Comparison of ENCODE assay signal across 8 mouse cellular contexts in genomic region chr17:62883476-62884128, GRCm38 (mm10). TPM values are rescaled to one million over a fixed set of nuclear protein-coding genes. Genes with fewer than 3 reads are reported as not detected.
DNase-seq lines count a peak whose midpoint lies in the region; ATAC-seq and TF ChIP-seq lines count a peak whose summit lies in the region.

No protein-coding gene starts in this region.

- no peak for TF ChIP-seq POLR2A in ES-Bruce4 (IDR thresholded peaks at IDR 0.05; ENCODE audit: insufficient read depth, low read length)
- TF ChIP-seq POLR2A in embryonic fibroblast, embryonic 13.5 days (IDR thresholded peaks at IDR 0.05; ENCODE audit: low read depth, low read length): no peak

- H3K4me3 ChIP-seq in ES-Bruce4 (ENCODE audit: low read depth, low read length): peak overlapping the region; percentile 74
- H3K4me3 ChIP-seq in embryonic fibroblast, embryonic 13.5 days (ENCODE audit: insufficient read depth, low read length): peak overlapping the region; percentile 43
- H3K4me3 ChIP-seq in hindbrain, embryonic 10.5 days: peak overlapping the region; percentile 85
- H3K4me3 ChIP-seq in midbrain, embryonic 11.5 days (ENCODE audit: low read depth, low read length): peak overlapping the region; percentile 88
- peak overlapping the region; percentile 73 for H3K4me3 ChIP-seq in stomach, embryonic 15.5 days (replicated peaks)

- no peaks in the 10 kb centered on the region for H3K4me1 ChIP-seq in ES-Bruce4 (ENCODE audit: control insufficient read depth, insufficient read depth, low read length)
- H3K4me1 ChIP-seq in embryonic fibroblast, embryonic 13.5 days (ENCODE audit: control insufficient read depth, insufficient read depth, low read length): no peaks in the 10 kb centered on the region
- peaks cover 13% of the 10 kb centered on the region for H3K4me1 ChIP-seq in hindbrain, embryonic 10.5 days (replicated peaks)
- H3K4me1 ChIP-seq in midbrain, embryonic 11.5 days (ENCODE audit: control insufficient read depth, insufficient read depth, low read length): peaks cover 12% of the 10 kb centered on the region; the same call in 1 of the 2 replicates
- no peaks in the 10 kb centered on the region for H3K4me1 ChIP-seq in stomach, embryonic 15.5 days

- H3K9me3 ChIP-seq in ES-Bruce4 (replicated peaks; ENCODE audit: control insufficient read depth, insufficient read depth, low read length, poor library complexity, severe bottlenecking): no peaks in the 10 kb centered on the region
- H3K9me3 ChIP-seq in hindbrain, embryonic 10.5 days: no peaks in the 10 kb centered on the region
- H3K9me3 ChIP-seq in midbrain, embryonic 11.5 days (ENCODE audit: control insufficient read depth, low read length): no peaks in the 10 kb centered on the region
- no peaks in the 10 kb centered on the region for H3K9me3 ChIP-seq in stomach, embryonic 15.5 days

- WGBS in hindbrain, embryonic 10.5 days: under 1% methylated on average over 34 of the region's 34 CpGs
- WGBS in midbrain, embryonic 11.5 days: 0% methylated on average over 34 of the region's 34 CpGs
- under 1% methylated on average over 34 of the region's 34 CpGs for WGBS in stomach, embryonic 15.5 days

- no peak for TF ChIP-seq CTCF in ES-Bruce4 (IDR thresholded peaks at IDR 0.05; ENCODE audit: low read depth, low read length)
- TF ChIP-seq CTCF in embryonic fibroblast, embryonic 13.5 days (IDR thresholded peaks at IDR 0.05; ENCODE audit: borderline replicate concordance, insufficient read depth, low read length): no peak

- TF ChIP-seq EP300 in ES-Bruce4 (IDR thresholded peaks at IDR 0.05; ENCODE audit: insufficient read depth, low read depth, low read length): no peak

- H3K4me2 ChIP-seq in midbrain, embryonic 11.5 days: peak overlapping the region; percentile 96
- peak overlapping the region; percentile 78 for H3K4me2 ChIP-seq in stomach, embryonic 15.5 days

- peaks cover 26% of the 10 kb centered on the region for H3K27me3 ChIP-seq in ES-Bruce4 (ENCODE audit: control insufficient read depth, insufficient read depth, low read length, poor library complexity, severe bottlenecking)
- no peaks in the 10 kb centered on the region for H3K27me3 ChIP-seq in hindbrain, embryonic 10.5 days (ENCODE audit: insufficient read depth, poor library complexity, severe bottlenecking)
- no peaks in the 10 kb centered on the region for H3K27me3 ChIP-seq in midbrain, embryonic 11.5 days (ENCODE audit: control insufficient read depth, insufficient read depth, low read length)
- H3K27me3 ChIP-seq in stomach, embryonic 15.5 days (replicated peaks): no peaks in the 10 kb centered on the region

- 0 out of 2 replicates have a peak overlapping the region, but pooled peaks have one; percentile 30 for H3K9ac ChIP-seq in ES-Bruce4 (ENCODE audit: low read depth, poor library complexity, severe bottlenecking)
- H3K9ac ChIP-seq in midbrain, embryonic 11.5 days (ENCODE audit: low read length): peak overlapping the region; percentile 62
- H3K9ac ChIP-seq in stomach, embryonic 15.5 days: peak overlapping the region; percentile 33; the same call in 1 of the 2 replicates

- no peaks in the 10 kb centered on the region for H3K36me3 ChIP-seq in ES-Bruce4 (ENCODE audit: control insufficient read depth, insufficient read depth, low read length, poor library complexity, severe bottlenecking)
- no peaks in the 10 kb centered on the region for H3K36me3 ChIP-seq in hindbrain, embryonic 10.5 days
- no peaks in the 10 kb centered on the region for H3K36me3 ChIP-seq in midbrain, embryonic 11.5 days (ENCODE audit: control insufficient read depth, insufficient read depth, low read length)
- H3K36me3 ChIP-seq in stomach, embryonic 15.5 days: no peaks in the 10 kb centered on the region

- no peak overlapping the region for H3K27ac ChIP-seq in ES-Bruce4 (ENCODE audit: insufficient read depth, low read length)
- peak overlapping the region; percentile 63 for H3K27ac ChIP-seq in embryonic fibroblast, embryonic 13.5 days (ENCODE audit: insufficient read depth, low read length)
- peak overlapping the region; percentile 98 for H3K27ac ChIP-seq in hindbrain, embryonic 10.5 days
- peak overlapping the region; percentile 44 for H3K27ac ChIP-seq in midbrain, embryonic 11.5 days (ENCODE audit: low read depth, low read length)
- H3K27ac ChIP-seq in stomach, embryonic 15.5 days: peak overlapping the region; percentile 48

- peak; percentile 75 for DNase-seq in adrenal gland, postnatal 10 days
- peak; percentile 56 for DNase-seq in hindbrain, embryonic 10.5 days (ENCODE audit: low spot score)
- peak; percentile 5 to 37 for DNase-seq in layer of hippocampus, postnatal 36 days
- DNase-seq in midbrain, embryonic 11.5 days (ENCODE audit: low spot score, missing footprints): peak; percentile 97

- ATAC-seq in midbrain, embryonic 11.5 days (ENCODE audit: low FRiP score): peak; percentile 8
- no peak for ATAC-seq in stomach, embryonic 15.5 days (ENCODE audit: insufficient read depth, low FRiP score, low read depth)
- ATAC-seq in monocyte, adult 5-6 weeks (replicated peaks; ENCODE audit: insufficient number of reproducible peaks, low FRiP score, low TSS enrichment, poor library complexity, severe bottlenecking): no peak

RNA-seq across cellular contexts. Expression of gene Efna5, which starts 2.5 kb away (rescaled TPM):
- polyA plus RNA-seq in ES-Bruce4 (2011; ENCODE audit: insufficient read depth, insufficient read length, low read depth, missing spikeins): 29.6 and 32.7 TPM in 2 replicates
- 10 to 100 TPM; 24.5 to 30.3 TPM for total RNA-seq in adrenal gland, postnatal 10 days (2021)
- polyA plus RNA-seq in embryonic fibroblast, embryonic 13.5 days (2011; ENCODE audit: insufficient read length, low read depth, missing spikeins): 28.3 and 49.7 TPM in 2 replicates
- 40.5 and 50.5 TPM in 2 replicates for polyA plus RNA-seq in hindbrain, embryonic 10.5 days (2016; fragmentation: Nextera tagmentation; extraction: Ambion mirVana)
- total RNA-seq in layer of hippocampus, postnatal 36 days (2021): 1 to 10 TPM; 5.2 to 7.2 TPM
- polyA plus RNA-seq in midbrain, embryonic 11.5 days (2014; fragmentation: Nextera tagmentation; extraction: Ambion mirVana): 72.5 and 80.5 TPM in 2 replicates
- 34.6 and 36.1 TPM in 2 replicates for polyA plus RNA-seq in stomach, embryonic 15.5 days (2015; fragmentation: Nextera tagmentation; extraction: Ambion mirVana)
- total RNA-seq in monocyte, adult 5-6 weeks (2017): not detected in 3 replicates

Comparison
In these comparisons a context has a peak if more than half of its experiments do, and no peak if none do; other contexts are left out.
1. DNase-seq: peak in every context shown above with its lines; median percentile 97 in midbrain, embryonic 11.5 days; 75 in adrenal gland, postnatal 10 days; 56 in hindbrain, embryonic 10.5 days; 21 in layer of hippocampus, postnatal 36 days.